Mouse (Mus musculus): ENCODE measurements around the gene Mettl21c. TPM values are rescaled to one million over a fixed set of nuclear protein-coding genes. Genes with fewer than 3 reads are reported as not detected.

The Mettl21c gene
- polyA plus RNA-seq, 1 experiment = not detected

- TF ChIP-seq CTCF (IDR thresholded peaks at IDR 0.05; ENCODE audit: extremely low read depth, insufficient read depth, insufficient read length, insufficient replicate concordance) (no peak), POLR2A (IDR thresholded peaks at IDR 0.05; ENCODE audit: low read depth, low read length) (no peak)
- Histone ChIP-seq H3K27ac (ENCODE audit: insufficient read depth, low read length) (no peak overlapping the region), H3K4me3 (ENCODE audit: extremely low read depth, insufficient read depth, insufficient read length) (no peak overlapping the region), H3K4me1 (ENCODE audit: control insufficient read depth, insufficient read depth, insufficient read length) (no peaks in the 10 kb centered on the region), H3K36me3 (ENCODE audit: control insufficient read depth, insufficient read depth, low read length) (peaks cover 9% of the 10 kb centered on the region), H3K27me3 (ENCODE audit: control insufficient read depth, insufficient read depth, low read length) (no peaks in the 10 kb centered on the region)
- 96% methylated on average over 2 of the region's 2 CpGs for WGBS
- DNase-seq (ENCODE audit: low read depth in 1 of 2, low spot score in 2 of 2) = no peak
These were observed 15.3 kb downstream of the Mettl21c start for GRCm38 (mm10) chr1:44004513-44004912.

- TF ChIP-seq POLR2A (IDR thresholded peaks at IDR 0.05; ENCODE audit: low read depth, low read length) (no peak), CTCF (IDR thresholded peaks at IDR 0.05; ENCODE audit: extremely low read depth, insufficient read depth, insufficient read length, insufficient replicate concordance) (no peak)
- H3K4me3 ChIP-seq (ENCODE audit: extremely low read depth, insufficient read depth, insufficient read length) = no peak overlapping the region
- 88% methylated on average over 4 of the region's 4 CpGs for WGBS
- no peak overlapping the region for H3K27ac ChIP-seq (ENCODE audit: insufficient read depth, low read length)
- no peaks in the 10 kb centered on the region for H3K27me3 ChIP-seq (ENCODE audit: control insufficient read depth, insufficient read depth, low read length)
- DNase-seq (ENCODE audit: low read depth in 1 of 2, low spot score in 2 of 2) = no peak
- H3K4me1 ChIP-seq (ENCODE audit: control insufficient read depth, insufficient read depth, insufficient read length) = no peaks in the 10 kb centered on the region
- H3K36me3 ChIP-seq (ENCODE audit: control insufficient read depth, insufficient read depth, low read length) = peaks cover 19% of the 10 kb centered on the region
These were observed 22.8 kb downstream of the Mettl21c start for GRCm38 (mm10) chr1:43996914-43997589.

GRCm38 (mm10) chr1:43971089-43971488 is 48.7 kb downstream of the Mettl21c start:
- 64% methylated on average over 3 of the region's 3 CpGs for WGBS
- H3K36me3 ChIP-seq (ENCODE audit: control insufficient read depth, insufficient read depth, low read length) = peaks cover 26% of the 10 kb centered on the region
- H3K27me3 ChIP-seq (ENCODE audit: control insufficient read depth, insufficient read depth, low read length) = no peaks in the 10 kb centered on the region
- H3K4me1 ChIP-seq (ENCODE audit: control insufficient read depth, insufficient read depth, insufficient read length) = no peaks in the 10 kb centered on the region
- no peak overlapping the region for H3K27ac ChIP-seq (ENCODE audit: insufficient read depth, low read length)
- TF ChIP-seq CTCF (IDR thresholded peaks at IDR 0.05; ENCODE audit: extremely low read depth, insufficient read depth, insufficient read length, insufficient replicate concordance) (no peak), POLR2A (IDR thresholded peaks at IDR 0.05; ENCODE audit: low read depth, low read length) (no peak)
- DNase-seq (ENCODE audit: low read depth in 1 of 2, low spot score in 2 of 2) = no peak
- no peak overlapping the region for H3K4me3 ChIP-seq (ENCODE audit: extremely low read depth, insufficient read depth, insufficient read length)

- Histone ChIP-seq H3K4me1 (ENCODE audit: control insufficient read depth, insufficient read depth, insufficient read length) (no peaks in the 10 kb centered on the region), H3K36me3 (ENCODE audit: control insufficient read depth, insufficient read depth, low read length) (peaks cover 23% of the 10 kb centered on the region), H3K27ac (ENCODE audit: insufficient read depth, low read length) (no peak overlapping the region), H3K4me3 (ENCODE audit: extremely low read depth, insufficient read depth, insufficient read length) (no peak overlapping the region), H3K27me3 (ENCODE audit: control insufficient read depth, insufficient read depth, low read length) (no peaks in the 10 kb centered on the region)
- no peak for TF ChIP-seq POLR2A (IDR thresholded peaks at IDR 0.05; ENCODE audit: low read depth, low read length)
- TF ChIP-seq CTCF (IDR thresholded peaks at IDR 0.05; ENCODE audit: extremely low read depth, insufficient read depth, insufficient read length, insufficient replicate concordance) = no peak
- 90% methylated on average over 3 of the region's 3 CpGs for WGBS
- no peak for DNase-seq (ENCODE audit: low read depth in 1 of 2, low spot score in 2 of 2)
These were observed 50.5 kb downstream of the Mettl21c start for GRCm38 (mm10) chr1:43969361-43969760.

GRCm38 (mm10) chr1:43966756-43967155 is 53.1 kb downstream of the Mettl21c start:
- TF ChIP-seq POLR2A (IDR thresholded peaks at IDR 0.05; ENCODE audit: low read depth, low read length) (no peak), CTCF (IDR thresholded peaks at IDR 0.05; ENCODE audit: extremely low read depth, insufficient read depth, insufficient read length, insufficient replicate concordance) (no peak)
- DNase-seq (ENCODE audit: low read depth in 1 of 2, low spot score in 2 of 2) = no peak
- H3K4me1 ChIP-seq (ENCODE audit: control insufficient read depth, insufficient read depth, insufficient read length) = no peaks in the 10 kb centered on the region
- H3K27ac ChIP-seq (ENCODE audit: insufficient read depth, low read length) = no peak overlapping the region
- WGBS = 89% methylated on average over 4 of the region's 4 CpGs
- H3K36me3 ChIP-seq (ENCODE audit: control insufficient read depth, insufficient read depth, low read length) = peaks cover 16% of the 10 kb centered on the region
- no peak overlapping the region for H3K4me3 ChIP-seq (ENCODE audit: extremely low read depth, insufficient read depth, insufficient read length)
- no peaks in the 10 kb centered on the region for H3K27me3 ChIP-seq (ENCODE audit: control insufficient read depth, insufficient read depth, low read length)

GRCm38 (mm10) chr1:43964381-43964780 is 55.5 kb downstream of the Mettl21c start:
- Histone ChIP-seq H3K36me3 (ENCODE audit: control insufficient read depth, insufficient read depth, low read length) (peaks cover 15% of the 10 kb centered on the region), H3K27ac (ENCODE audit: insufficient read depth, low read length) (no peak overlapping the region), H3K4me1 (ENCODE audit: control insufficient read depth, insufficient read depth, insufficient read length) (no peaks in the 10 kb centered on the region), H3K4me3 (ENCODE audit: extremely low read depth, insufficient read depth, insufficient read length) (no peak overlapping the region), H3K27me3 (ENCODE audit: control insufficient read depth, insufficient read depth, low read length) (no peaks in the 10 kb centered on the region)
- TF ChIP-seq POLR2A (IDR thresholded peaks at IDR 0.05; ENCODE audit: low read depth, low read length) (no peak), CTCF (IDR thresholded peaks at IDR 0.05; ENCODE audit: extremely low read depth, insufficient read depth, insufficient read length, insufficient replicate concordance) (no peak)
- no peak for DNase-seq (ENCODE audit: low read depth in 1 of 2, low spot score in 2 of 2)
- WGBS = 96% methylated on average over 4 of the region's 4 CpGs

Other genes starting within 250 kb of the Mettl21c start
- gene Uxs1, start 192.2 kb downstream of the Mettl21c start, polyA plus RNA-seq (2012; rRNA removed) = 3.5 and 4.9 TPM in 2 replicates
- gene Tpp2, start 86.4 kb downstream of the Mettl21c start, polyA plus RNA-seq (2012; rRNA removed) = 4.5 and 4.7 TPM in 2 replicates
- not detected in 2 replicates for gene Gm8251, start 41.9 kb upstream of the Mettl21c start, polyA plus RNA-seq (2012; rRNA removed)
- gene Tex30, start 82.4 kb upstream of the Mettl21c start, polyA plus RNA-seq (2012; rRNA removed) = 5.8 and 6.3 TPM in 2 replicates
- 5.6 and 8.0 TPM in 2 replicates for gene Kdelc1, start 98.8 kb upstream of the Mettl21c start, polyA plus RNA-seq (2012; rRNA removed)
- 0.85 and 1.5 TPM in 2 replicates for gene Bivm, start 98.9 kb upstream of the Mettl21c start, polyA plus RNA-seq (2012; rRNA removed)
- 2.3 and 2.7 TPM in 2 replicates for gene Ercc5, start 127.7 kb upstream of the Mettl21c start, polyA plus RNA-seq (2012; rRNA removed)
- not detected in 2 replicates for gene Mettl21e, start 198.9 kb upstream of the Mettl21c start, polyA plus RNA-seq (2012; rRNA removed)